Mouse (Mus musculus): ENCODE data around the gene Zmynd15. TPM values are rescaled to one million over a fixed set of nuclear protein-coding genes. Genes with fewer than 3 reads are reported as not detected.

Gene Zmynd15
- polyA plus RNA-seq, 1 experiment from 2014 or later = 0.28 TPM

DNA sequence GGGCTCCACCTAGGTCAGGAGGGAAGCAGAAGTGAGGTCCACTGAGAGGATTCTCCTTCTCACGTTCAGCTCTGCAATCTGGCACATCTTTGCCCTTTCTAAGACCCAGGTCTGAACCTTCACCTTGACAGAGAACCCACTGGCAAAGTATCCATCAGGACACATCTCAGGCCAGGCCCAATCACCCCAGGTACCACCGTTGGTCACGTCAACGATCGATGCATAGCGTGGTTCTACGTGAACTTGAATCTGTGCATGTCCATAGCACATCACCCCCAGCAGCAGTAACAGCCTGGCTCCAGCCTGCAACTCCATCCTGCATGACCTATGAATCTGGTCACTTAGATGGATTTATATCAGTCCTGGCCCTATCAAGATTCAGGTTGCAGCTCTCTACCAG lies 55.1 kb downstream of the Zmynd15 start, which contains the start of gene Vmo1:
Gene Vmo1 (minus strand): TSS at position 329 of the 400 bp plus-strand sequence.
- no peak for TF ChIP-seq CTCF (IDR thresholded peaks at IDR 0.05; ENCODE audit: low read depth)
- Histone ChIP-seq H3K27ac (ENCODE audit: low read depth) (no peak within 1 kb of the TSS), H3K36me3 (ENCODE audit: insufficient read depth) (no peaks in the 10 kb centered on the region), H3K27me3 (ENCODE audit: insufficient read depth, low read length) (no peaks in the 10 kb centered on the region), H3K4me3 (ENCODE audit: low read depth, low read length) (no peak within 1 kb of the TSS), H3K9ac (no peak within 1 kb of the TSS; the same call in 1 of the 2 replicates), H3K9me3 (ENCODE audit: low read depth, low read length) (no peaks in the 10 kb centered on the region), H3K4me2 (no peak within 1 kb of the TSS), H3K4me1 (ENCODE audit: insufficient read depth) (no peaks in the 10 kb centered on the region)
- ATAC-seq (ENCODE audit: insufficient read depth) = no peak
- WGBS = 82% methylated on average over 7 of the region's 7 CpGs
- DNase-seq = no peak

Small RNAs within 50 kb of the gene (microRNA-seq; reads per million reads assigned to microRNA genes)
- not detected for gene Mir7115 (ENCODE audit: borderline number of aligned reads)

Other genes with a start within 250 kb of the Zmynd15 start
- 0.23 and 0.63 TPM in 2 replicates for gene Slc16a11, start 246.7 kb upstream of the Zmynd15 start, polyA plus RNA-seq (2014; fragmentation: Nextera tagmentation; extraction: Ambion mirVana)
- gene Slc16a13, start 238.4 kb upstream of the Zmynd15 start, polyA plus RNA-seq (2014; fragmentation: Nextera tagmentation; extraction: Ambion mirVana) = 4.4 and 6.2 TPM in 2 replicates
- 30.3 and 30.9 TPM in 2 replicates for gene Bcl6b, start 229.6 kb upstream of the Zmynd15 start, polyA plus RNA-seq (2014; fragmentation: Nextera tagmentation; extraction: Ambion mirVana)
- 180 and 198 TPM in 2 replicates for gene 0610010K14Rik, start 221.5 kb upstream of the Zmynd15 start, polyA plus RNA-seq (2014; fragmentation: Nextera tagmentation; extraction: Ambion mirVana)
- gene Gm21988, start 219.6 kb upstream of the Zmynd15 start, polyA plus RNA-seq (2014; fragmentation: Nextera tagmentation; extraction: Ambion mirVana) = 9.3 and 10.8 TPM in 2 replicates
- 135 and 140 TPM in 2 replicates for gene Rnasek, start 219.6 kb upstream of the Zmynd15 start, polyA plus RNA-seq (2014; fragmentation: Nextera tagmentation; extraction: Ambion mirVana)
- gene Alox12, start 204.1 kb upstream of the Zmynd15 start, polyA plus RNA-seq (2014; fragmentation: Nextera tagmentation; extraction: Ambion mirVana) = 6.6 and 6.9 TPM in 2 replicates
- gene Alox12e, start 136.8 kb upstream of the Zmynd15 start, polyA plus RNA-seq (2014; fragmentation: Nextera tagmentation; extraction: Ambion mirVana) = not detected in 2 replicates
- 0.18 and 0.50 TPM in 2 replicates for gene Alox15, start 107.4 kb upstream of the Zmynd15 start, polyA plus RNA-seq (2014; fragmentation: Nextera tagmentation; extraction: Ambion mirVana)
- 44.4 and 46.5 TPM in 2 replicates for gene Pelp1, start 49.4 kb upstream of the Zmynd15 start, polyA plus RNA-seq (2014; fragmentation: Nextera tagmentation; extraction: Ambion mirVana)
- 15.1 and 17.6 TPM in 2 replicates for gene Arrb2, start 26.8 kb upstream of the Zmynd15 start, polyA plus RNA-seq (2014; fragmentation: Nextera tagmentation; extraction: Ambion mirVana)
- 43.0 and 47.9 TPM in 2 replicates for gene Med11, start 7.5 kb upstream of the Zmynd15 start, polyA plus RNA-seq (2014; fragmentation: Nextera tagmentation; extraction: Ambion mirVana)
- gene Cxcl16, start 551 bp downstream of the Zmynd15 start, polyA plus RNA-seq (2014; fragmentation: Nextera tagmentation; extraction: Ambion mirVana) = 4.9 and 5.8 TPM in 2 replicates
- gene Tm4sf5, start 45.8 kb downstream of the Zmynd15 start, polyA plus RNA-seq (2014; fragmentation: Nextera tagmentation; extraction: Ambion mirVana) = 1.2 and 1.3 TPM in 2 replicates
- gene Vmo1, start 55.2 kb downstream of the Zmynd15 start, polyA plus RNA-seq (2014; fragmentation: Nextera tagmentation; extraction: Ambion mirVana) = 0.38 TPM in 1 of 2 replicates, not detected in the other
- 0.30 and 0.55 TPM in 2 replicates for gene Gltpd2, start 59.8 kb downstream of the Zmynd15 start, polyA plus RNA-seq (2014; fragmentation: Nextera tagmentation; extraction: Ambion mirVana)
- gene Psmb6, start 65.9 kb downstream of the Zmynd15 start, polyA plus RNA-seq (2014; fragmentation: Nextera tagmentation; extraction: Ambion mirVana) = 778 and 813 TPM in 2 replicates
- gene Gm40193, start 73.5 kb downstream of the Zmynd15 start, polyA plus RNA-seq (2014; fragmentation: Nextera tagmentation; extraction: Ambion mirVana) = not detected in 2 replicates
- gene Pld2, start 80.6 kb downstream of the Zmynd15 start, polyA plus RNA-seq (2014; fragmentation: Nextera tagmentation; extraction: Ambion mirVana) = 5.9 and 6.4 TPM in 2 replicates
- 15.2 and 15.4 TPM in 2 replicates for gene Mink1, start 103.4 kb downstream of the Zmynd15 start, polyA plus RNA-seq (2014; fragmentation: Nextera tagmentation; extraction: Ambion mirVana)
- gene 4930544D05Rik, start 156.4 kb downstream of the Zmynd15 start, polyA plus RNA-seq (2014; fragmentation: Nextera tagmentation; extraction: Ambion mirVana) = not detected in 2 replicates
- gene Chrne, start 159.8 kb downstream of the Zmynd15 start, polyA plus RNA-seq (2014; fragmentation: Nextera tagmentation; extraction: Ambion mirVana) = not detected in 2 replicates
- gene Gp1ba, start 179.7 kb downstream of the Zmynd15 start, polyA plus RNA-seq (2014; fragmentation: Nextera tagmentation; extraction: Ambion mirVana) = 0.81 and 1.1 TPM in 2 replicates
- 97.0 and 98.8 TPM in 2 replicates for gene Rnf167, start 187.8 kb downstream of the Zmynd15 start, polyA plus RNA-seq (2014; fragmentation: Nextera tagmentation; extraction: Ambion mirVana)
- 128 and 133 TPM in 2 replicates for gene Slc25a11, start 188.0 kb downstream of the Zmynd15 start, polyA plus RNA-seq (2014; fragmentation: Nextera tagmentation; extraction: Ambion mirVana)
- gene Pfn1, start 195.2 kb downstream of the Zmynd15 start, polyA plus RNA-seq (2014; fragmentation: Nextera tagmentation; extraction: Ambion mirVana) = 2,124 and 2,138 TPM in 2 replicates
- gene Eno3, start 197.8 kb downstream of the Zmynd15 start, polyA plus RNA-seq (2014; fragmentation: Nextera tagmentation; extraction: Ambion mirVana) = 12.7 and 19.6 TPM in 2 replicates
- 141 and 167 TPM in 2 replicates for gene Spag7, start 210.0 kb downstream of the Zmynd15 start, polyA plus RNA-seq (2014; fragmentation: Nextera tagmentation; extraction: Ambion mirVana)
- 15.3 and 16.2 TPM in 2 replicates for gene Camta2, start 228.7 kb downstream of the Zmynd15 start, polyA plus RNA-seq (2014; fragmentation: Nextera tagmentation; extraction: Ambion mirVana)
- gene Inca1, start 240.7 kb downstream of the Zmynd15 start, polyA plus RNA-seq (2014; fragmentation: Nextera tagmentation; extraction: Ambion mirVana) = 1.1 and 1.5 TPM in 2 replicates
- gene Kif1c, start 241.1 kb downstream of the Zmynd15 start, polyA plus RNA-seq (2014; fragmentation: Nextera tagmentation; extraction: Ambion mirVana) = 12.4 and 13.7 TPM in 2 replicates